In the genomic region with DNA sequence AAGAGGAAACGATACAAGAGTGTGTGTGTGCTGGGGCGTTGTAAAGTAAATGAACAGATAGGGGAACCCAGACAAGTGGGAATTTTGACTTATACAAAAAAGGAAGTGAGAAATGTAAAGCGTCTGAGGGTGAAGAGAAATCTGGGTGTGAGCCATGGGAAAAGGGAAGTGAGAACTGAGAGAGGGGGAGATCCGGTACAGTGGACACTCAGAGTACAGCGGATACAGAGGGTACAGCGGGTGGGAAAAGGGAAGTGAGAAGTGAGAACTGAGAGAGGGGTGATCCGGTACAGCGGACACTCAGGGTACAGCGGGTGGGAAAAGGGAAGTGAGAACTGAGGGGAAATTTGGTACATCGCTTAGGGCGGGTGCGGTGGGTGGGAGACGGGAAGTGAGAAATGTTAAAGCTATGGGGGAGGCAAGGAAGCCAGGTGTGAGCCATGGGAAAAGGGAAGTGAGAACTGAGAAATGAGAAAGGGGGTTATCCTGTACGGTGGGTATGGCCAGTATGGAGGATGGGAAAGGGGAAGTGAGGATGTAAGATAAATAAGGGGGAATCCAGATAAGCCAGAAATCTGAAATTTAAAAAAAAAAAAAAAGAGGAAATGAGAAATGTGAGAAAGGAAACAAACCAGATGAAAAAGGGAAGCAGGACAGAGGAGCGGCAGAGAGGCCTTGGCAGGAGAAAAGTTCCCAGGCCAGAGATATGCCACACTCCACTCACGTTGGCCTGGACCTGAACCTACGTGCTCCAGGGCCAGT, we compare ENCODE assay signal across 21 mouse cellular contexts.
DNase-seq lines count a peak whose midpoint lies in the region; ATAC-seq and TF ChIP-seq lines count a peak whose summit lies in the region.
"Had no signal": no experiment of that assay in that cellular context is flagged by ENCODE, and none has a peak within 500 bp of the region (broad histone marks: within the 10 kb centered on the region; RNA-seq: fewer than 3 reads in every experiment).

No protein-coding gene starts in this region.

- H3K4me1 ChIP-seq in spleen, adult 2 months (ENCODE audit: control insufficient read depth, insufficient read depth, insufficient read length): no peaks in the 10 kb centered on the region
- no peaks in the 10 kb centered on the region for H3K4me1 ChIP-seq in bone marrow, adult 2 months (ENCODE audit: control insufficient read depth, insufficient read depth, low read length)
- H3K4me1 ChIP-seq: forebrain, embryonic 15.5 days; heart, embryonic 15.5 days; hindbrain, embryonic 10.5 days; limb, embryonic 15.5 days; midbrain, embryonic 10.5 days; neural tube, embryonic 12.5 days had no signal

- ATAC-seq in megakaryocyte, adult 5-6 weeks (ENCODE audit: poor library complexity, severe bottlenecking): peak; percentile 87
- ATAC-seq: forebrain, embryonic 15.5 days had no signal

- TF ChIP-seq POLR2A in spleen, adult 2 months (IDR thresholded peaks at IDR 0.05; ENCODE audit: low read depth, low read length): no peak
- TF ChIP-seq POLR2A in bone marrow, adult 2 months (IDR thresholded peaks at IDR 0.05; ENCODE audit: borderline replicate concordance, control insufficient read depth, low read depth, low read length): no peak

- WGBS in spleen, adult 2 months: 21% methylated on average over 17 of the region's 17 CpGs
- 8% methylated on average over 17 of the region's 17 CpGs for WGBS in bone marrow, adult 2 months

- TF ChIP-seq CTCF in spleen, adult 2 months (IDR thresholded peaks at IDR 0.05; ENCODE audit: extremely low read depth, insufficient read depth, insufficient read length, insufficient replicate concordance): no peak
- TF ChIP-seq CTCF in bone marrow, adult 2 months (IDR thresholded peaks at IDR 0.05; ENCODE audit: control insufficient read depth, insufficient read depth, low read length): no peak
- no peak for TF ChIP-seq CTCF in left cerebral cortex, adult 2 months (IDR thresholded peaks at IDR 0.05)

- DNase-seq in spleen, adult 2 months (ENCODE audit: low read depth in 1 of 2, low spot score in 2 of 2): peak in 1 of 2 experiments; percentile 86
- DNase-seq in spleen, adult 18-20 months: no peak
- no peak for DNase-seq in urinary bladder, adult 18-20 months (ENCODE audit: low spot score in 2 of 2)
- DNase-seq in Muller cell, postnatal 12 days (ENCODE audit: inconsistent ontology term): no peak
- no peak for DNase-seq in left cerebral cortex, adult 2 months (ENCODE audit: extremely low spot score in 1 of 2, low spot score in 2 of 2)
- DNase-seq: cerebellum, postnatal 10 days; gastrocnemius, postnatal 14 days; heart, adult 2 months; kidney, adult 11 months; layer of hippocampus, postnatal 36 days; right cerebral cortex, postnatal 25 days had no signal

- H3K27me3 ChIP-seq in spleen, adult 2 months (ENCODE audit: control insufficient read depth, insufficient read depth, low read length): no peaks in the 10 kb centered on the region
- H3K27me3 ChIP-seq: embryonic facial prominence, embryonic 13.5 days; forebrain, embryonic 15.5 days; heart, embryonic 15.5 days; limb, embryonic 15.5 days; neural tube, embryonic 12.5 days had no signal

- H3K36me3 ChIP-seq in spleen, adult 2 months (ENCODE audit: control insufficient read depth, insufficient read depth, low read length): no peaks in the 10 kb centered on the region
- H3K36me3 ChIP-seq: embryonic facial prominence, embryonic 13.5 days; forebrain, embryonic 15.5 days; heart, embryonic 15.5 days; hindbrain, embryonic 10.5 days; limb, embryonic 15.5 days; midbrain, embryonic 10.5 days; neural tube, embryonic 12.5 days had no signal

- intact Hi-C loops in left cerebral cortex, adult 2 months (cut with DNase I): no loop called here

- peak overlapping the region; percentile 51 for H3K27ac ChIP-seq in spleen, adult 2 months (ENCODE audit: insufficient read depth, low read length)
- peak overlapping the region; percentile 79 for H3K27ac ChIP-seq in bone marrow, adult 2 months (ENCODE audit: control insufficient read depth, insufficient read depth, low read depth, low read length, poor library complexity)
- no peak overlapping the region for H3K27ac ChIP-seq in left cerebral cortex, adult 2 months
- H3K27ac ChIP-seq: embryonic facial prominence, embryonic 13.5 days; forebrain, embryonic 15.5 days; heart, adult 2 months; heart, embryonic 15.5 days; hindbrain, embryonic 10.5 days; kidney, postnatal 0 days; limb, embryonic 15.5 days; midbrain, embryonic 10.5 days; neural tube, embryonic 12.5 days had no signal

- H3K4me3 ChIP-seq in spleen, adult 2 months (ENCODE audit: extremely low read depth, insufficient read depth, insufficient read length): no peak overlapping the region
- H3K4me3 ChIP-seq in bone marrow, adult 2 months (replicated peaks; ENCODE audit: control insufficient read depth, low read depth, low read length): no peak overlapping the region
- H3K4me3 ChIP-seq in left cerebral cortex, adult 2 months: no peak overlapping the region
- H3K4me3 ChIP-seq: embryonic facial prominence, embryonic 13.5 days; forebrain, embryonic 15.5 days; heart, adult 2 months; heart, embryonic 15.5 days; hindbrain, embryonic 10.5 days; limb, embryonic 15.5 days; midbrain, embryonic 10.5 days; neural tube, embryonic 12.5 days had no signal
